Mouse (Mus musculus) neural tube, embryonic 15.5 days (tissue): ENCODE data around the gene Pla2g4b. TPM values are rescaled to one million over a fixed set of nuclear protein-coding genes. Genes with fewer than 3 reads are reported as not detected.
A peak's percentile ranks its signal among the peaks of the same experiment; 100 is the strongest.

ENCODE experiments used
- ATAC-seq: fragments of 200-750 bp; cut with Nextera tagmentation; 2 replicates; pipeline ENCODE4 v1.8.0; 2017; ENCODE audit warnings: mild to moderate bottlenecking, moderate TSS enrichment, moderate library complexity; ENCODE audit not compliant: low FRiP score
- H3K27ac ChIP-seq: fragments of 300-500 bp; sonication (generic); replicated peaks from 2 replicates; pipeline ENCODE4 v1.5.1; 2015; ENCODE audit warnings: mild to moderate bottlenecking, inconsistent platforms
- H3K27me3 ChIP-seq: fragments of 300-500 bp; sonication (generic); replicated peaks from 2 replicates; pipeline ENCODE4 v1.6.1; 2015; ENCODE audit warnings: inconsistent platforms
- H3K36me3 ChIP-seq: fragments of 300-500 bp; sonication (generic); 2 replicates; pipeline ENCODE4 v1.6.1; 2015; ENCODE audit warnings: inconsistent platforms
- H3K4me1 ChIP-seq: fragments of 300-500 bp; sonication (generic); 2 replicates; pipeline ENCODE4 v1.6.1; 2015; ENCODE audit warnings: inconsistent platforms
- H3K4me2 ChIP-seq: fragments of 300-500 bp; sonication (generic); 2 replicates; pipeline ENCODE4 v1.6.1; 2015; ENCODE audit warnings: inconsistent platforms, mild to moderate bottlenecking, moderate library complexity
- H3K4me3 ChIP-seq: fragments of 300-500 bp; sonication (generic); replicated peaks from 2 replicates; pipeline ENCODE4 v1.5.1; 2015; ENCODE audit warnings: mild to moderate bottlenecking, inconsistent platforms
- H3K9ac ChIP-seq: fragments of 300-500 bp; sonication (generic); replicated peaks from 2 replicates; pipeline ENCODE4 v1.6.1; 2015; ENCODE audit warnings: mild to moderate bottlenecking, inconsistent platforms
- H3K9me3 ChIP-seq: fragments of 300-500 bp; sonication (generic); replicated peaks from 2 replicates; pipeline ENCODE4 v1.6.1; 2016; ENCODE audit warnings: inconsistent platforms
- whole genome bisulfite sequencing: fragments of 180-500 bp; shearing (Covaris S2); methylation state at CpG from one replicate; pipeline ENCODE4 v1.1.7; 2015; ENCODE audit warnings: mixed read lengths; 5-methylcytosine and 5-hydroxymethylcytosine counted together
- polyA plus RNA-seq: library from polyadenylated mRNA; unstranded; fragments of >200 nt; fragmentation: Nextera tagmentation; extraction: Ambion mirVana; gene quantifications from 2 replicates; pipeline ENCODE4 v1.2.1, GENCODE M21; 2015

Gene Pla2g4b
- 2.4 and 2.8 TPM in 2 replicates for polyA plus RNA-seq

- Histone ChIP-seq H3K4me3 (no peak within 1 kb of the TSS), H3K9ac (no peak within 1 kb of the TSS), H3K9me3 (no peaks in the 10 kb centered on the region), H3K27ac (no peak within 1 kb of the TSS), H3K4me1 (peaks cover 16% of the 10 kb centered on the region), H3K27me3 (no peaks in the 10 kb centered on the region), H3K4me2 (no peak within 1 kb of the TSS), H3K36me3 (peaks cover 51% of the 10 kb centered on the region)
- no peak for ATAC-seq
- WGBS, result 94% methylated on average over 12 of the region's 12 CpGs
Observed at GRCm38 (mm10) chr2:120032726-120033467, at the start of gene Pla2g4b. Pla2g4b (plus strand) TSS chr2:120033417.

DNA sequence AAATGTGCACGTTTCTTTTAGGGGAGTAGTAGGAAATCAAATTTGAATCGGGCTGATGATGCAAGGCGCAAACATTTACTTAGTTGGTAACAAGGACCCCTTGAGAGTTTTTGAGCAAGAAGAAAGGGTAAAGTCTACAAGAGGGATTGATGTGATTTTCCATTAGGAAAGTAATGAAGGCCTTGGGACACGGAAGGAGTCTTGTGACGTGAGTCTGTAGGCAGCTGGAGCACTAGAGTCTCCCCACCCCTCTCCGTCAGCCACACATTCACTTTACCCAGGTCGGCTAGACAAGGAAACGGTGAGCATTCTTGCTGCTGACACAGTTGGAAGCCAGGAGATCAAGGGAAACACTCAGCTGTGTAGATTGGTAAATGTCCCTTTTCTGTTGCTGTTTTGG lies 47.3 kb upstream of the Pla2g4b start:
- Histone ChIP-seq H3K9me3 (no peaks in the 10 kb centered on the region), H3K4me2 (no peak overlapping the region), H3K4me1 (no peaks in the 10 kb centered on the region), H3K9ac (no peak overlapping the region), H3K27ac (no peak overlapping the region), H3K27me3 (no peaks in the 10 kb centered on the region), H3K4me3 (no peak overlapping the region), H3K36me3 (peaks cover 8% of the 10 kb centered on the region)
- ATAC-seq, result no peak
- WGBS, result 67% methylated on average over 8 of the region's 8 CpGs

GRCm38 (mm10) chr2:119986369-119986768 lies 46.8 kb upstream of the Pla2g4b start:
- ATAC-seq, result no peak
- H3K27ac ChIP-seq, result no peak overlapping the region
- peaks cover 8% of the 10 kb centered on the region for H3K36me3 ChIP-seq
- no peak overlapping the region for H3K4me2 ChIP-seq
- H3K4me3 ChIP-seq, result no peak overlapping the region
- WGBS, result 67% methylated on average over 6 of the region's 6 CpGs
- no peaks in the 10 kb centered on the region for H3K4me1 ChIP-seq
- no peak overlapping the region for H3K9ac ChIP-seq
- no peaks in the 10 kb centered on the region for H3K9me3 ChIP-seq
- H3K27me3 ChIP-seq, result no peaks in the 10 kb centered on the region

GRCm38 (mm10) chr2:119987441-119987840 lies 45.8 kb upstream of the Pla2g4b start:
- H3K9me3 ChIP-seq, result no peaks in the 10 kb centered on the region
- no peaks in the 10 kb centered on the region for H3K27me3 ChIP-seq
- no peaks in the 10 kb centered on the region for H3K4me1 ChIP-seq
- ATAC-seq, result no peak
- peaks cover 3% of the 10 kb centered on the region for H3K36me3 ChIP-seq
- WGBS, result 100% methylated on average over 2 of the region's 2 CpGs
- no peak overlapping the region for H3K4me2 ChIP-seq
- no peak overlapping the region for H3K9ac ChIP-seq
- H3K4me3 ChIP-seq, result no peak overlapping the region
- H3K27ac ChIP-seq, result no peak overlapping the region

GRCm38 (mm10) chr2:119988952-119989351 lies 44.3 kb upstream of the Pla2g4b start:
- Histone ChIP-seq H3K4me3 (no peak overlapping the region), H3K9me3 (no peaks in the 10 kb centered on the region)
- 97% methylated on average over 4 of the region's 4 CpGs for WGBS

GRCm38 (mm10) chr2:119990881-119991280 lies 42.3 kb upstream of the Pla2g4b start:
- peaks cover 3% of the 10 kb centered on the region; the same call in 1 of the 2 replicates for H3K36me3 ChIP-seq
- no peaks in the 10 kb centered on the region for H3K27me3 ChIP-seq
- H3K9me3 ChIP-seq, result no peaks in the 10 kb centered on the region
- 84% methylated on average over 6 of the region's 6 CpGs for WGBS
- H3K9ac ChIP-seq, result no peak overlapping the region
- no peak overlapping the region for H3K27ac ChIP-seq
- no peak overlapping the region for H3K4me2 ChIP-seq
- H3K4me3 ChIP-seq, result no peak overlapping the region
- no peak for ATAC-seq
- peaks cover 11% of the 10 kb centered on the region; the same call in 1 of the 2 replicates for H3K4me1 ChIP-seq

More at GRCm38 (mm10) chr2:119988952-119989351, 44.3 kb upstream of the Pla2g4b start:
- ATAC-seq, result no peak
- no peaks in the 10 kb centered on the region for H3K4me1 ChIP-seq
- no peak overlapping the region for H3K27ac ChIP-seq
- peaks cover 3% of the 10 kb centered on the region; the same call in 1 of the 2 replicates for H3K36me3 ChIP-seq
- no peak overlapping the region for H3K4me2 ChIP-seq
- no peak overlapping the region for H3K9ac ChIP-seq
- H3K27me3 ChIP-seq, result no peaks in the 10 kb centered on the region

DNA sequence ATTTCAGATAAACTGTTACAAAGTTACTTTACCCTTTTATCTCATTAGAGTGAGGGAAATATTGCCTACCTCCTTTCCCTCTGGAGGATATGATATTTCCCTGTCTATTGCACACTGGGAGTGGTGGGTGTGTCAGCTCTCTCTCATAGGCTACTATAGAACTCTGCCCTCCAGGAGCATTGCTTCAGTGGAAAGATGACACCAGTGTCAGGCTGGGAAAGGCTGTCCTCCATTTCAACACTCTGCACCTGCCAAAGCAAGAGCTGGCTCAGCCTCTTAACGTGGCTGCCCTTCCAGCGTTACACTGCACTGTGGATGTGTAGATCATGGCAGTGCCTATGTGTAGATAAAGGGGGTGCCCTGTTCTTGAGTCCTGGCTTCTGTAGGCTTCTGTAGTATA lies 40.9 kb upstream of the Pla2g4b start:
- Histone ChIP-seq H3K9me3 (no peaks in the 10 kb centered on the region), H3K27ac (no peak overlapping the region), H3K9ac (no peak overlapping the region), H3K36me3 (0 out of 2 replicates have a peak, but pooled peaks cover 3% of the 10 kb centered on the region), H3K4me3 (no peak overlapping the region), H3K27me3 (no peaks in the 10 kb centered on the region), H3K4me1 (peaks cover 19% of the 10 kb centered on the region; the same call in 1 of the 2 replicates), H3K4me2 (no peak overlapping the region)
- ATAC-seq, result no peak
- WGBS, result 95% methylated on average over 2 of the region's 2 CpGs

- Histone ChIP-seq H3K4me1 (peaks cover 19% of the 10 kb centered on the region; the same call in 1 of the 2 replicates), H3K36me3 (0 out of 2 replicates have a peak, but pooled peaks cover 6% of the 10 kb centered on the region), H3K27ac (no peak overlapping the region), H3K9ac (no peak overlapping the region), H3K9me3 (no peaks in the 10 kb centered on the region), H3K27me3 (no peaks in the 10 kb centered on the region), H3K4me3 (no peak overlapping the region), H3K4me2 (no peak overlapping the region)
- no peak for ATAC-seq
- 53% methylated on average over 2 of the region's 2 CpGs for WGBS
Observed at GRCm38 (mm10) chr2:119993515-119993914, 39.7 kb upstream of the Pla2g4b start.

GRCm38 (mm10) chr2:119994839-119995238 lies 38.4 kb upstream of the Pla2g4b start:
- H3K9me3 ChIP-seq, result no peaks in the 10 kb centered on the region
- H3K4me3 ChIP-seq, result no peak overlapping the region
- ATAC-seq, result no peak
- peaks cover 19% of the 10 kb centered on the region; the same call in 1 of the 2 replicates for H3K4me1 ChIP-seq
- H3K4me2 ChIP-seq, result no peak overlapping the region
- 92% methylated on average over 6 of the region's 6 CpGs for WGBS
- H3K27me3 ChIP-seq, result no peaks in the 10 kb centered on the region
- H3K9ac ChIP-seq, result no peak overlapping the region
- peak overlapping the region; percentile 68 for H3K27ac ChIP-seq
- peaks cover 15% of the 10 kb centered on the region; the same call in 1 of the 2 replicates for H3K36me3 ChIP-seq

GRCm38 (mm10) chr2:119995391-119996281 lies 37.6 kb upstream of the Pla2g4b start:
- WGBS, result 63% methylated on average over 9 of the region's 9 CpGs
- no peak for ATAC-seq
- no peaks in the 10 kb centered on the region for H3K27me3 ChIP-seq

GRCm38 (mm10) chr2:119997354-119997753 lies 35.9 kb upstream of the Pla2g4b start:
- no peak for ATAC-seq
- Histone ChIP-seq H3K4me1 (peaks cover 24% of the 10 kb centered on the region; the same call in 1 of the 2 replicates), H3K9me3 (no peaks in the 10 kb centered on the region), H3K27me3 (no peaks in the 10 kb centered on the region), H3K9ac (no peak overlapping the region), H3K4me2 (no peak overlapping the region), H3K27ac (no peak overlapping the region; the same call in 1 of the 2 replicates), H3K36me3 (peaks cover 21% of the 10 kb centered on the region; the same call in 1 of the 2 replicates), H3K4me3 (no peak overlapping the region)
- WGBS, result 85% methylated on average over 4 of the region's 4 CpGs

More at GRCm38 (mm10) chr2:119995391-119996281, 37.6 kb upstream of the Pla2g4b start:
- H3K27ac ChIP-seq, result peak overlapping the region; percentile 68
- peaks cover 19% of the 10 kb centered on the region; the same call in 1 of the 2 replicates for H3K4me1 ChIP-seq
- H3K9ac ChIP-seq, result no peak overlapping the region
- no peak overlapping the region for H3K4me3 ChIP-seq
- peaks cover 19% of the 10 kb centered on the region; the same call in 1 of the 2 replicates for H3K36me3 ChIP-seq
- H3K9me3 ChIP-seq, result no peaks in the 10 kb centered on the region
- H3K4me2 ChIP-seq, result no peak overlapping the region
